Mouse (Mus musculus): ENCODE measurements around the gene Tmem176a. TPM values are rescaled to one million over a fixed set of nuclear protein-coding genes. Genes with fewer than 3 reads are reported as not detected.
"Not testable (repeated sequence)": the region's sequence is repeated elsewhere in the genome, so short reads cannot be mapped to it uniquely, and the experiment has no call there.

The Tmem176a gene
- total RNA-seq, 1 experiment from 2014 or later, result 6.6 TPM

DNA sequence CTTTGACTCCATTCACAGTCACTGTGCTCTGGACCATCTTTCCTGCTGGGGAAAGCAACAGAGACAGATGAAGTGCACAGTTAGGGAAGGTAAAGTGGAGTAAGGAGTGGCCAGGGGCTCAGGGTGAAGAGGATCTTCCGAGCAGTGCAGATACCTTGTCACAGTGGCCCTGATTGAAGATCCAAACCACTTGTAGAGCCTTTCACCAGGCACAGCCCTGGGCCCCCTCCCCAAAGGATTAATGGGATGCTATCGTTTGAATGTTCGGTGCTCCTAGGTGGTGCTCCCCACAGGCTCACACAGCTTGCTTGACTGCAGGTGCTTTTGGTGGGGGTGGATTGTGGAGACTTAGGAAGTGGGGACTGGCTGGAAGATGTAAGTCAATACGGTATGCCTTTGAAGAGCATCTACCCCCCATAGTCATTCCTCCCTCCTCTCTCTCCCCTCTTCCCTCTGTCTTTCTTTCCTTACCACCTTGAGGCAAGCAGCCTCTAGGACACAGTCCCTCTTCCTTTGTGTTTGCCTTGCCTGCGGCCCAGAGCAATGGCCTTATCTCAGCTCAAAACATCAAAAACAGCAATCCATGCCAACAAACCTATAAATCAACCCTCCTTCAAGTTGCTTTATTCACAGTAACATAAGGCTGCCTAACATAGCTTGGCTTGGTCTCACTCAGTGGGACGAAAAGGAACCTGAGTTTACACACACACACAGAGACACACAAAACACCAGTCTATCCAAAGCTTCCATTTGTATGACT, 2.2 kb upstream of the Tmem176a start:
- ATAC-seq (ENCODE audit: extremely low read depth, insufficient number of reproducible peaks, low FRiP score, poor library complexity, severe bottlenecking), result no peak

DNA sequence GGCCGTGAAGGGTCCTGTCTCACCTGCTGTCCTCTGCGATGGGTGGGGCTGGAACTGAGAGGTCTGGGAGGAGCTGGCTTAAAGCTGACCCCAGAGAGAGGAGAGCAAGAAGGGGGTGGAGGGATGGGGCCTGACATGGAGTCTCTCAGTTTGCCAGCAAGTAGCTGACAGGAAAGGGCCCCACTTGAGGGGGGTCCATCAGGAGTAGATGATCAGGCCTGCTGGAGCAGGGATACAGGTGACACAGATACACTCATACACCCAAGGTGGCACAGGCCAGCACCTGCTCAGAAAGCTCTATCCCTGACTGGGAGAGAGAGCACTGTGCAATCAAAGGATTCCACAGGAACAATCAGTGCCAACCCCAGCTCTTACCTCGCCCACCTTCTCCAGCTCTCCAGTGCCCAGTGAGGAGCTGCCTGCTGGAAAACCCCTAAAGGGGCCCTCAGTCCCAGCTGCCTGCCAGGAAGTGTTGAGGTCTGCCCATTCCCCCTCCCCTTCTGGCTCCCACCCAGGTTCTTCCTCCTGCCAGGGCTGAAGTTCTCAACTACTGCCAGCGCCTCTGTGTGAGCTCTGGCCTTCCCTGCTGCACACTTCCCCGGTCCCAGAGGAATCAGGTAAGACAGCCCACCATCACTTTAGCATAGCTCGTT, 380 bp downstream of the Tmem176a start, which contains the start of gene Tmem176b:
TSS of gene Tmem176b (minus strand) at position 524 of the 653 bp plus-strand sequence.
- ATAC-seq (ENCODE audit: extremely low read depth, insufficient number of reproducible peaks, low FRiP score, poor library complexity, severe bottlenecking), result no peak

- ATAC-seq (ENCODE audit: extremely low read depth, insufficient number of reproducible peaks, low FRiP score, poor library complexity, severe bottlenecking), result no peak
These were observed 1.6 kb downstream of the Tmem176a start for GRCm38 (mm10) chr6:48842111-48842842.

DNA sequence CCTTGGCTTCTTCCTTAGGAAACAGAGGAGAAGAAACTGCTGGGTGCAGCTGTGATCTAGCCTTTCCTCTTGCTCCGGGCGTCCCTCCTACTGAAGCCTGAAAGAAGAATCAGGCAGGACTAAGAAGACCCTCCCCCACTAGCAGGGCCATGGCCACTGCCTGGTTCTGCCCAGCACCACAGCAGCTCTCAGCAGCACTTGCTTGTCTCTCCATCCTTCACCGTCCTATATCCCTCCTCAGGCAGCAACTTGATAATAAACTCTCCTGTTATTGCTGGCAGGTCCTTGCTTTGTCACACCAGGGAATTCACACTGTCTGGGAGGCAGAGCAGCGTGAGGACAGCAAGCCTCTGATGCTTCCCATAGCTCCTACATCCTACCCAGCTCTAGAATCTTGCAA, 4.4 kb downstream of the Tmem176a start:
- ATAC-seq (ENCODE audit: extremely low read depth, insufficient number of reproducible peaks, low FRiP score, poor library complexity, severe bottlenecking), result no peak

DNA sequence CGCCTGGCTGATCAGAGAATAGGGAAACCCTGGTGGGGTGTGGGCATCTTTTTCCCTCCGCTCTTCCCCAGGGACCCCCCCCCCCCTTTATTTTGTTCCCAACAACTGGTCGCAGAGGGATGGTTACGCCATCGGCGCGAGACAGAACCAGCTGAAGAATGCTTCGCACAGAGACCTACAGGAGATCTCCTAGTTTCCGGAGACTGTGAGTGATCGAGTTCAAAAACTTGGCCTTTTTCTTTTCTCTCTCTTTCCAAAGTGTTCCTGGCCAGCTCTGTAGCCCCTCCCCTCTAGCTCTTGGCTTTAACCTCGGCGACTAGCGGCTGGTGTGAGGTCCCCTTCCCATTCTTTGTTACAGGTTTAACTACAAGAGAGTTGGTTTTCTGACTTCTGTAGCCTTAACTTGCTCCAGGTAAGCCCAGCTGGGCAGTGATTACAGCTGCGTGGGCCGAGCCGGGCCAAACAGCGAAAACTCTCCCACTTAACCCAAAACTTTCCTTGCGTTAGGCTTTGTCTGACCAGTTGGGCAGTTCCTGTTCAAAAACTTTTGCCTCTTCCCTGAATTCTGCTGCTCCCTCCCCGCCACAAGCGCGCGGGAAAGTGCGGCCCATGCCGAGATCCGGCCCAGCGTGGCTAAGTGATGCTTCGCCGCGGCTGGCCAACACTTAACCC, 11.2 kb downstream of the Tmem176a start:
- no peak for ATAC-seq (ENCODE audit: extremely low read depth, insufficient number of reproducible peaks, low FRiP score, poor library complexity, severe bottlenecking)

DNA sequence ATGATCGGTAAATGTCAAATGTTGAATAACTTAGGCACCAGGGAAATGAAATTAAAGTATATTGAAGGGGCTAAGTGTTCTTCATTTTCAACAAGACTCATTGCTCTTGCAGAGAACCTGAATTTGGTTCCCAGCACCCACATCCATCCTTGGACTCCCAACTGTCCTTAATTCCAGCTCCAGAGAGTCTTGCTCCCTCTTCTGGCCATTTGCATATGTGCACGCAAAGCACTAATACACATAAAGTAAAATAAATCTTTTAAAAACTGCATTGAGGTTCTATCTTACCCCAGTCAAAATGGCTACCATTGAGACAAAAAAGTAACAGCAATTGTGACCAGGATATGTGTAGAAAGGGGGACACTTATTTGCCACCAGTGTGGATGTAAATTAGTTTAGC, 13.4 kb downstream of the Tmem176a start:
- ATAC-seq (ENCODE audit: extremely low read depth, insufficient number of reproducible peaks, low FRiP score, poor library complexity, severe bottlenecking), result no peak

DNA sequence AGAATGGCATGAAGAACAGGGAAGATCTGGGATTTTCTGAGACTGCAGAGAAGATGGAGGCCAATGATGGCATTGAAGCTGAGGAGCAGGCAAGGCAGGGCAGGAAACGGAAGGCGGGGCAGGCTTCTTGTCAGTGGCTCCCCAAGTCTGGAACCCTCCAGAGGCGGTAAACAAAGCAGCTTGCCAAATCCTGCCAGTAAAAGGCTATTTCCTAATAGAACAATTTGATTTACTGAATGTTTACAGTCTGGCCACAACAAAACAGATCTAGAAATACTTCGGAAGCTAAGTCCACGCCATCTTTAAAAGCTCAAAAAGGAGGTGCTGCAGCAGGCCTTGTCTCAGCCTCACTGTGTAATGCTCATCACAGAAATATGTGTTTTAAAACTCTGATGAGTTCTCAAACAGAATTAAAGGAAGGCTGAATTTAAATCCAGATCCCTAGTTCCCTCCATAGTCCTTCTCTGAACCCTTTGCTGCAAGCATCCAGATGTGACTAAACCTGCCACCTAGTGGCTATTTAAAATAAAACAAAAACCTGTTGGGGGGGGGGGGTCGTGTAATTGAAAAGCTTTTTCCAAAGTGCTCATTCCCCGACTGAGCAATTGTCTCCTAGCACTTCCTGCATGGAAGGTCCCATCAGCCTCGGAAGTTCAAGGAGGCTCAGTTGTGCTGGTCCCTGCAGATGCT, 17.0 kb downstream of the Tmem176a start:
- no peak for ATAC-seq (ENCODE audit: extremely low read depth, insufficient number of reproducible peaks, low FRiP score, poor library complexity, severe bottlenecking)

- peak; percentile 31; the same call in 1 of the 2 replicates for ATAC-seq (ENCODE audit: extremely low read depth, insufficient number of reproducible peaks, low FRiP score, poor library complexity, severe bottlenecking)
These were observed 19.6 kb downstream of the Tmem176a start for GRCm38 (mm10) chr6:48860130-48860815.

GRCm38 (mm10) chr6:48860851-48861250, 20.1 kb downstream of the Tmem176a start:
- no peak for ATAC-seq (ENCODE audit: extremely low read depth, insufficient number of reproducible peaks, low FRiP score, poor library complexity, severe bottlenecking)

DNA sequence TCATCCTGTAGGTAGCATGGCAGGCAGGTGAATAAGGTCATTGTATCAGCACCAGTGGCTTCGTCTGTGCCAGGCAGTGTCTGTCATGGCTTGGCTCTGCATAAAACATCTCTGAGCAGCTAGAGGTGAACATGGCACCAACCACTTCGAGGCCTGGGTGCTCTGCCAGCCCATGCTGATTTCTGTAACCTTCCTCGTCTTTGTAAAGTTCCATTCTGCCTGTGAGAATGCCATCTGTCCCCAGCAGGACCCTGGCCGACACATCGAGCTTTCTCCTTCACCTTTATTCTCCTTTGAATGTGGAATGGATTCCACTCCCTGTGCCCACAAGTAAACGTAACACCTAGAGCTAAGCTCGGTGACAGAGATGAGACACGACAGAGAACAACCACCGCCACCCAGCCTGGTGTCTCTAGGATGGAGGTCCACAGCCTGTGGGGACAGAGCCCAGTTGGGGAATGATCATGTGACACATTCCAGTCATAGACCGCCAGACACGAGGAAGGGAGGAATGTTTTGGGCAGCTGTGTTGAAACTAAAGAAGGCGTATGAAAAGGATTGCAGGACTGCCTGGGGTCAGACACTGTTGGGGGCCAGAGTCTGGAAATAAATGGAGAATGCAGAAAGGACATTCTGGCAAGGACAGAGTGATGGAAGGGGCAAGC, 21.0 kb downstream of the Tmem176a start:
- ATAC-seq (ENCODE audit: extremely low read depth, insufficient number of reproducible peaks, low FRiP score, poor library complexity, severe bottlenecking), result no peak

GRCm38 (mm10) chr6:48862816-48863215, 22.1 kb downstream of the Tmem176a start:
- no peak for ATAC-seq (ENCODE audit: extremely low read depth, insufficient number of reproducible peaks, low FRiP score, poor library complexity, severe bottlenecking)

- no peak for ATAC-seq (ENCODE audit: extremely low read depth, insufficient number of reproducible peaks, low FRiP score, poor library complexity, severe bottlenecking)
These were observed 22.8 kb downstream of the Tmem176a start for GRCm38 (mm10) chr6:48863488-48863887.

GRCm38 (mm10) chr6:48864181-48864580, 23.5 kb downstream of the Tmem176a start:
- ATAC-seq (ENCODE audit: extremely low read depth, insufficient number of reproducible peaks, low FRiP score, poor library complexity, severe bottlenecking), result no peak

GRCm38 (mm10) chr6:48864723-48865122, 24.0 kb downstream of the Tmem176a start:
- no peak for ATAC-seq (ENCODE audit: extremely low read depth, insufficient number of reproducible peaks, low FRiP score, poor library complexity, severe bottlenecking)

DNA sequence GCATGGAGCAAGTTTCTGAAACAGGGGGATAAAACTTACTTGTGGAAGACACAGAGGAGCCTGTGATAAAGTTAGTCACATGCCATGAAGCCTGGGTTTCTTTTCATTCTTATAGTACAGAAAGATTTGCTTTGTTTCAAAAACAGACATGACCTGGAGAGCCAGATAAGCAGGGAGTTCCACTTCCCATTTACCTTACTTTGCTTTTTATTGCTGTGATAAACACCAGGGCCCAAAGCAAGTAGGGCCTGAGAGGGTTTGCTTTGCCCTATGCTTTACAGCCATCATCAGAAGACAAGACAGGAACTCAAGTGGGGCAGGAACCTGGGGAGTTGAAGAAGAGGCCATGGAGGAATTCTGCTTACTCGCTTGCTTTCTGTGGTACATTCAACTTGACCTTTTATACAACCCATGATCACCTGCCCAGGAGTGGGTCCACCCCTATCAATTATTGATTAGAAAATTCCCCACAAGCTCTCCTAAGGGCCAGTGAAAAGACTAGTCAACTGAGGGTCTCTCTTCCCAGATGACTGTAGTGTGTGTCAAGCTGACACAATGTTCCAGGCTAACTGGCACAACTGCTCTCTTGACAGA, 24.5 kb downstream of the Tmem176a start:
- ATAC-seq (ENCODE audit: extremely low read depth, insufficient number of reproducible peaks, low FRiP score, poor library complexity, severe bottlenecking), result no peak

DNA sequence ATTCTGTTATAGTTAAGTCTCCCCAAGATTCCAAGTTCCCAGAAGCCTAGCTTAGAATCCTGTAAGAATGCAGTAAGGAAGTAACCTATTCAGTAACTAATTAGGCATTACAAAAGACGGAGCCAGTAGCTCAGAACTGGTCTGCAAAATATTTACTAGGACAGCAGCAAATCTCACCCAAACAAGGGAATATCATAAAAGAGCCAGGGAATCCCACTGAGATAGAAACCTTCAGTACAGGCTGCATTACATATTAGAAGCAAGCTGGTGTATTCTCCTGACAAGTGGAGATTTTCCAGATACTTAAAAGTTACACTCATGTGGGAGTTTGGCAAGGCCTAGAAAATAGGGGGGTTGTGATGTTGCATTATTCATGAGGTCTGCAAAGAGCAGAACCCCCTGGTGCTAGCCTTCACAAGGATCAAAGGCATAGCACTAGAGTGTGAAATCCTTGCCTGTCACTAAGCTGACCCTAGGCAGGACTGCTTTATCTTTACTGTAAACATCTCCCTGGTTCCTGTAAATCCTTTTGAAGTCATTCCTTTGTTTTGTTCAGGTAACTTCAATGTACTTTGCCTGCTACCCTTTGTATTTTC, 25.7 kb downstream of the Tmem176a start:
- not testable (repeated sequence) for ATAC-seq (ENCODE audit: extremely low read depth, insufficient number of reproducible peaks, low FRiP score, poor library complexity, severe bottlenecking)

DNA sequence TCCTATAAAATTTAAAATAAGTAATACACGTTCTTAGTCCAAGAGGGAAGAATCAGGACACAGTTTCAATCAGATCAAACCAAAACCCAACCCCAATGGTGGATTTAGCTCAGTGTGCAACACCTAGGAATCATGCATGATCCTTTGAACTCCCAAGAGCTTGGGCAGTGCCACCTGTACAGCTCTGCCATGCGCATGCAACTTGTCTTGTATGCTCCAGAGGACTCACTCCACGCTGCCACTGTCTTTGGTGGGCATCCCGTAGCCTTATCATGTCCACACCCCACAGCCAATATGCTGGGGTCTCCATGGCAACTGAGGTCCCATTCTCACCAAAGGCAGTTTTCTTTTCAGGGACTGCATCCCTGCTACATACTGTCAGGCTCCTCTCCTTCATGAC, 26.4 kb downstream of the Tmem176a start:
- ATAC-seq (ENCODE audit: extremely low read depth, insufficient number of reproducible peaks, low FRiP score, poor library complexity, severe bottlenecking), result no peak

Measured in neutrophil, adult 5-6 weeks (primary cell).